Mouse (Mus musculus) cerebellum, adult 9-11 months (tissue): ENCODE results near the gene Hoxb7.

Experiments used
- DNase-seq: peaks from one replicate; pipeline ENCODE4 v3.0.0; 2022

Hoxb7 gene

GRCm38 (mm10) chr11:96317608-96318367 is 31.4 kb downstream of the Hoxb7 start, which contains the start of gene Hoxb4:
Gene Hoxb4, plus strand, starts transcription at chr11:96318267.
- no peak for DNase-seq

GRCm38 (mm10) chr11:96318368-96319070 is 32.1 kb downstream of the Hoxb7 start:
- no peak for DNase-seq

DNA sequence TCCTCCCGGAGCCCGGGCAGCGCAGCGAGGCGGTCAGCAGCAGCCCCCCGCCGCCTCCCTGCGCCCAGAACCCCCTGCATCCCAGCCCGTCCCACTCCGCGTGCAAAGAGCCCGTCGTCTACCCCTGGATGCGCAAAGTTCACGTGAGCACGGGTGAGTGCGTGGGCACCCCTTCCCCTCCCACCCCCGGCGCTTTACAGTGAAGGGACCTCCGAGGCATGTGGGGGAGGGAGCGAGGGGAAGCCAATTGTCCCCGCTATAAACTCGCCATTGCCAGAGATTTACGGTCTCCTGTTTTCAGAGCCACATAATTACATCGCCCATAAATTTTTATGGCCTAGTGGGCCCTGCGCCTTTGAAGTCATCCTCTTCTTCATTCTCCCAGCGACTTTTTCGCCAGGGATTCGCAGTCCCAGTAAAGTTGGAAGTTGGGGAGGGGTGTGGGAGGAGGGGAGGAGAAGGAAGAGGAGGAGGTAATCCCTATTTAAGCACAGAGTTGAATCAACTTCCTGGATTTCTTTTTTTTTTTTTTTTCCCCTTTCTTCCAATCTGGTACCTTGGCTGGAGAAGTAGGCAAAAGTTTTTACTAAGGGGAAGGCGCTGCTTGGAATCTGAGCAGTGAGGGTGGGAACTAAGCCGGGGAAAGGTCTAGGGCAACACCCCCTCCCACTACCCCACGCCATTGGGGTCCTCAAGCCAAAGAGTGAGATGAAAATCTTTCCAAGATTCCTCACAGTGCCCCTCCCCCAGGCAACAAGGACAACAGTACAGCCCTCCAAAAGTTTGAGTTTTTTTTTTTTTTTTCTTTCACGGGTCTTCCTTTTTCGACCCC is 32.9 kb downstream of the Hoxb7 start:
- DNase-seq = no peak

DNA sequence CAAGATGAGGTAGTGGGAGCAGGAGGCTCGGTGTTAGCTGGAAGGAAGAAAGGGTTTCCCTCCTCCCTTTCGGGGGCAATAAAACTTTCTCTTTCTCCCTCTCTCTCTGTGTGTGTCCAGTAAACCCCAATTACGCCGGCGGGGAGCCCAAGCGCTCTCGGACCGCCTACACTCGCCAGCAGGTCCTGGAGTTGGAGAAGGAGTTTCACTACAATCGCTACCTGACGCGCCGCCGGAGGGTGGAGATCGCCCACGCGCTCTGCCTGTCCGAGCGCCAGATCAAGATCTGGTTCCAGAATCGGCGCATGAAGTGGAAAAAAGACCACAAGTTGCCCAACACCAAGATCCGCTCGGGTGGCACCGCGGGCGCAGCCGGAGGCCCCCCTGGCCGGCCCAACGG is 33.5 kb downstream of the Hoxb7 start:
- no peak for DNase-seq

- no peak for DNase-seq
Measured at GRCm38 (mm10) chr11:96320688-96321087, 34.3 kb downstream of the Hoxb7 start.

- DNase-seq = no peak
Measured at GRCm38 (mm10) chr11:96321846-96322245, 35.4 kb downstream of the Hoxb7 start.

DNA sequence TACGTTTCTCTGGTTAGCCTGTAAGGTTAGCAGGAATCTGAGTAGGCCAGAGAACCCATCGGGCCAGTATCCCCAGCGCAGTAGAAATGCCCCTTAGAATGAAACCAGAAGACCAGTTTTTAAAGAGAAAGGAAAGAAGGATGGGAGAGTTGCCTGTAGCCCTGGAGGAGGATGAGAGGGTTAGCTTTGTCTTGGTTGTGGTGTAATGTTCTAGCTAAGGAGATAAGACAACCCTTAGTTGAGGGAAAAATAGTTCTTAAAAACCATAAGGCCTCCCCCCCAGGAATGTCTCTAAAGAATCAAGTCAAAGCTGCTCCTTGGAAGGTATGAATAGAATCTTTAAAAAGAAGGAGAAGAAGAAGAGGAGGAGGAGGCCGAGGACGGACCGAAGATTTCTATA is 36.3 kb downstream of the Hoxb7 start:
- DNase-seq = no peak

DNA sequence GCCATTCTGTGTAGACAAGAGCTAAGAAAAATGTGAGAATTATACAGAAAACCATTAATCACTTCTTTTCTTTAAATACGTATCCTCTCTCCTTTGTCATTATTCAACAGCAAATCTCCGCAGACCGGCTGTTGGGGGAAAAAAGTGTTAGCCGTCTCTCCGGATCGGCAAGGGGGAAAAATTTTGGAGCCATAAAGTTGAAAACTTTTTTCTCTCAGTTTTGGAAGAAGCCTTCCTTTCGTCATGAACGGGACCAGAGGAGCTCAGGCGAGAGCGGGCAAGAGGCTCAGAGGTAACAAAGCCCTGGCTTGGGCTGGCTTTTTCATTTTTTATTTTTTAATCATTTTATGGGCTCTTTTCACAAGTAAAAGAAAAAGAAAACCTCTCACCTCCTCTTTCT is 36.7 kb downstream of the Hoxb7 start, which contains the start of gene Hoxb3:
Gene Hoxb3 (plus strand): TSS at position 173 of the 400 bp plus-strand sequence.
- no peak for DNase-seq

DNA sequence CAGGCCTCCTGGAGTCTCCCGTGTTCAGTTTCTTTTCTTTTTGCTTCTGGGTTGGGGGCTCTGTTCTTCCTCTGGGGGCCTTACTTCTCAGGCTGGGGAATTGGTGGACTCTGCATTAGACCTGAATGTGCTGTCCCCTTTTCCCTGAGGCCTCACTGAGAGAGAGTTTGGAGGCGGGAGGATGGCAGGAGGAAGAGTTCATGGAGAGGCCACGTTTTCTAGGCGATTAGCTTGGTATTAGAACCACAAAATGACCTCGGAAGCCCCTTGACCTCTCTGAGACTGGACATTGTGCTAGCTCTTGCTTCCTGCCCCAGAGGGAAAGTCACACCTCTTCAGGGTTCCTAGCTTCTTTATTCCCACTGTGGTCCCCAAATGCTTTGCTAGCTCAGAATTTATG is 37.7 kb downstream of the Hoxb7 start:
- no peak for DNase-seq

GRCm38 (mm10) chr11:96324965-96325364 is 38.5 kb downstream of the Hoxb7 start:
- DNase-seq = no peak

- DNase-seq = no peak
Measured at GRCm38 (mm10) chr11:96325747-96326212, 39.4 kb downstream of the Hoxb7 start.

GRCm38 (mm10) chr11:96326705-96327104 is 40.3 kb downstream of the Hoxb7 start:
- no peak for DNase-seq

GRCm38 (mm10) chr11:96327122-96327521 is 40.7 kb downstream of the Hoxb7 start:
- DNase-seq = no peak

DNA sequence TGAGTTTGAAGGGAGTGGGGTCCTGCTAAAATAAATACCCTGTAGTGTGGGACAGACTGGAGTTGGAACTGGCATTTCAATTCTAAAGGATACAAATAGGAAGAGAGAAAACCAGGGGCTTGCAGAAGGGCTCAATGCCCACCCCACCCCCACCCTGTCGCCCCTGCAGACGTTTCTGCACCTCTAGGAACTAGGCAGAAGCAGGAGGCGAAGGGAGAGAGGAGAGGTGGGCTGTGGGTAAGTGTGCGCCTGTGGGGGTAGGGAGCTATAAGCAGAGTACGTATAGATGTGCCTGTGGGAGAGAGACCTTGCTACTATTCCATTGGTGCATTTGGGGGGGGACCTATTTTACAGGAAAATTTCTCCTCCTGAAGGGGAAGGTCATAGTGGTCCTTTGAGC is 41.3 kb downstream of the Hoxb7 start:
- DNase-seq = no peak

GRCm38 (mm10) chr11:96328605-96329004 is 42.2 kb downstream of the Hoxb7 start:
- DNase-seq = no peak

DNA sequence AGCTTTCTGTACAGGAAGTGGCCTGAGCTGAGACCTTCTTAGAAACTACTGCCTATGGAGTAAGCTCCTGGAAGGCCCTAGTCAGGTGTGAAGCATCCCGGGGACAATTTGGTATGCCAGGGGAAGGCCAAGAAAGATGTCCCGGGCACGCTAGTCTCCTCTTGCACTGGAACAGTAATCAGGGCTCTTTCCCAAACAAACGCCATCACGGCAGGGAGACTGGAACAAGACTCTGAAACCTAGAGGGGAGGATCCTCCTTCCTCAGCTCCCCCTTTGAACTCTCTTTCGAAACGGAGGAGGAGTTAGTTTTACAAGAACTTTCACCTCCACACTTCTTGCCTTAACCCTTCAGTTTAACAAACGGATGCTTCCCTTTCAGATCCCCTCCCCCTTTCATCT is 45.7 kb downstream of the Hoxb7 start:
- no peak for DNase-seq

DNA sequence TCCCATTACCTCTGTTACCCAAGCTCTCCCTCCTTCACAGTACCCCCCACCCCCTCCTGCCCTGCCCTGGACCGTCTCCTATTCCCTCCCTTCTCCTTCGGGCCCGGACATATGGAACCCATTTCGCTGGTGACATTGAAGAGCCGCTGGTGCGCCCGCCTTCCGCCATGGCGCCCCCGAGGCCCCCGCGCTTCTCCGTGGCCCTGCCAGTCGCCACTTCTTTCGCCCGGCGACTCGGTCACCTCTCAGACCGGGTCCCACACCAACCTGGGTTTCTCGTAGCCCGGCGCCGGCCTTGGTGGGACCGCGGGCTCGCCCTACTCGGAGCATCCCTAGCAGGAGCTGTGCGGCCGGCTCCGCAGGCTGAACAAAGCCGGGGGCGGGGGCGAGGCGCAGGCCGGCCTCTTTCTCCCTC is 46.2 kb downstream of the Hoxb7 start:
- no peak for DNase-seq

DNA sequence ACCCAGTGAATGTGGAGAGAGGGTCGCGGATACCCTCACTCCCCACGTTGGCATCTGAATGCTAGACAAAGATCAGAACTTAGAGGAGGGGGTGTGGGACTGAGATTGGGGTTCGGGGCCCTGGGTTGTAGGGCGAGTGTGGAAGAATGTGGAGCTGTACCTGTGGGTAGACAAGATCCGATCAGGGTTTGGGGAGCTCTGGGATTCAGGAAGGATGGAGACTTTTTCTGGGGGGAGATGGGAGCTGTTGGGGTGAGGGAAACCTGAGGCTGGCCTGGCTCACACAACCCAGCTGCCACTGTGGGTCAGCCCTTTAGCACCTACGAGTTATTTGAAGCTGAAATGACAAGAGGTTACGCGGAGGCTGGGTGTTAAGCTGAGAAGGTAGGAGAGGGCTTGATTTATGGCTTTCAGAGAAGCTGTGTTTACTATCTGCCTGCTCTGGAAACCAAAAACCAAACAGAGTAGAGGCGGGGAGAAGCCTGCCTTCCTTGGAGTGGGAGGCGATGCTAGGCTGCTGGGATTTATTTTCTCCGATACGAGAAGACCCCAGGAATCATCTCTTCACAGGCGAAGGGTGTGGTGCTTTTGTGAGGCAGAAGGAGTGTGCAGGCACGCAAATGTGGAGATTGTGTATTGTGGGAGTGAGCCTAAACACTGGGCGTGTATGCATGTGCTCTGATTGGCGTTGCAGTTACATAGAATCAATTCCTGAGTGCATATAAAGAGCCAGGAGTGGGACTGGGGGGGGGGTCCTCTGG is 47.0 kb downstream of the Hoxb7 start:
- DNase-seq = no peak

- no peak for DNase-seq
Measured at GRCm38 (mm10) chr11:96334002-96334364, 47.6 kb downstream of the Hoxb7 start.

- no peak for DNase-seq
Measured at GRCm38 (mm10) chr11:96334998-96335397, 48.6 kb downstream of the Hoxb7 start.

GRCm38 (mm10) chr11:96336597-96336996 is 50.2 kb downstream of the Hoxb7 start:
- DNase-seq = no peak

DNA sequence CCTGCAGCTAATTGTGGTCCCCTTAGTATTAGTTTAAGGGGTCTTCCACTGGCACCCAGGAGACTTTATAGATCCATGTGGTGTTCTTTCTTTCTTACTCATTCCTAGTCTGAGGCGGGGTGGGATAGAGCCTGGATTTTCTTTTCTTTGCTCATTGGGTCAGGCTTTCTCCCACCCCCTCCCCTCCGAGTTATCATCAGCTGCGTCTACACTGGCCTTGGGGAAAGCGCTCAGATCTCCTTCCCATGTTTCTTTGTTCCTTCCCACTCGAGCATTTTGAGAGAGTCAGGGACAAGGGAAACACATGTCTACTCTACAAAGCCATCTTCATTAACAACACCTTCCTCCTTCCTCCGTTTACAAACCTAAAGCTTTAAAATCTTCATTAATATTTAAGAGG is 50.6 kb downstream of the Hoxb7 start:
- DNase-seq = no peak
